Mouse (Mus musculus): ENCODE measurements around the gene Ccser1. TPM values are rescaled to one million over a fixed set of nuclear protein-coding genes. Genes with fewer than 3 reads are reported as not detected.
"Not testable (repeated sequence)": the region's sequence is repeated elsewhere in the genome, so short reads cannot be mapped to it uniquely, and the experiment has no call there.

Gene Ccser1
- polyA plus RNA-seq, 1 experiment from 2014 or later = 14.3 TPM

- no peak overlapping the region for H3K4me2 ChIP-seq
- H3K9me3 ChIP-seq = no peaks in the 10 kb centered on the region
- ATAC-seq (ENCODE audit: insufficient number of reproducible peaks, insufficient read depth, low FRiP score, low TSS enrichment, low read depth) = no peak
- no peak overlapping the region for H3K9ac ChIP-seq (replicated peaks)
- no peaks in the 10 kb centered on the region for H3K4me1 ChIP-seq (replicated peaks)
- no peaks in the 10 kb centered on the region for H3K36me3 ChIP-seq
- no peaks in the 10 kb centered on the region for H3K27me3 ChIP-seq
- WGBS = 84% methylated on average over 7 of the region's 7 CpGs
- no peak overlapping the region for H3K27ac ChIP-seq
- H3K4me3 ChIP-seq (replicated peaks) = no peak overlapping the region
These were observed 72.8 kb downstream of the Ccser1 start for GRCm38 (mm10) chr6:61252912-61253311.

DNA sequence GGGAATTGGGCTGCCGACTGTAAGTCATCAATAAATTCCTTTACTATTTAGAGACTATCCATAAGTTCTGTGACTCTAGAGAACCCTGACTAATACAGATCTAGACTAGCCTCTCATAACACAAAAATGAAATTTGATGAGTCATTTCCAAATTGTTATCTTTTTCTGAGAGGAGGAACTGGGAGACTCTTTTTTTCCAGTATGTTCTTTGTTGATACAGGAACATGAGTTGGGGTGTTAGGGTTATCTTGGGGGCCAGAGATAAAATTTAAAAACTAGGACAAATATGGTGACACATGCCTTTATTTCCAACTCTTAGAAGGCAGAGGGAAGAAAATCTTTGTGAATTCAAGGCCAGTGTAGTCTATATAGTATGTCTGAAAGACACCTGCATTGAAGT, 75.8 kb downstream of the Ccser1 start:
- not testable (repeated sequence) for H3K9me3 ChIP-seq; H3K4me2 ChIP-seq; H3K9ac ChIP-seq (replicated peaks); H3K27ac ChIP-seq; H3K4me3 ChIP-seq (replicated peaks); H3K4me1 ChIP-seq (replicated peaks); H3K27me3 ChIP-seq; ATAC-seq (ENCODE audit: insufficient number of reproducible peaks, insufficient read depth, low FRiP score, low TSS enrichment, low read depth); H3K36me3 ChIP-seq
- 83% methylated on average over 1 of the region's 1 CpGs for WGBS

- Histone ChIP-seq H3K36me3 (no peaks in the 10 kb centered on the region), H3K4me1 (replicated peaks) (peaks cover 11% of the 10 kb centered on the region; the same call in 1 of the 2 replicates), H3K4me2 (no peak overlapping the region), H3K9me3 (no peaks in the 10 kb centered on the region), H3K27me3 (no peaks in the 10 kb centered on the region), H3K4me3 (replicated peaks) (no peak overlapping the region), H3K9ac (replicated peaks) (no peak overlapping the region), H3K27ac (no peak overlapping the region)
- no peak for ATAC-seq (ENCODE audit: insufficient number of reproducible peaks, insufficient read depth, low FRiP score, low TSS enrichment, low read depth)
- 52% methylated on average over 10 of the region's 10 CpGs for WGBS
These were observed 78.9 kb downstream of the Ccser1 start for GRCm38 (mm10) chr6:61258847-61259634.

GRCm38 (mm10) chr6:61261381-61261780, 81.3 kb downstream of the Ccser1 start:
- Histone ChIP-seq H3K36me3 (no peaks in the 10 kb centered on the region), H3K4me1 (replicated peaks) (peaks cover 20% of the 10 kb centered on the region), H3K9ac (replicated peaks) (no peak overlapping the region), H3K4me2 (no peak overlapping the region), H3K4me3 (replicated peaks) (no peak overlapping the region), H3K27ac (no peak overlapping the region), H3K27me3 (no peaks in the 10 kb centered on the region), H3K9me3 (no peaks in the 10 kb centered on the region)
- no peak for ATAC-seq (ENCODE audit: insufficient number of reproducible peaks, insufficient read depth, low FRiP score, low TSS enrichment, low read depth)
- 78% methylated on average over 3 of the region's 3 CpGs for WGBS

GRCm38 (mm10) chr6:61262448-61262847, 82.3 kb downstream of the Ccser1 start:
- H3K9ac ChIP-seq (replicated peaks) = no peak overlapping the region
- no peaks in the 10 kb centered on the region for H3K36me3 ChIP-seq
- no peak overlapping the region for H3K4me3 ChIP-seq (replicated peaks)
- no peak overlapping the region for H3K4me2 ChIP-seq
- no peaks in the 10 kb centered on the region for H3K9me3 ChIP-seq
- no peak for ATAC-seq (ENCODE audit: insufficient number of reproducible peaks, insufficient read depth, low FRiP score, low TSS enrichment, low read depth)
- peak overlapping the region; percentile 50; the same call in 1 of the 2 replicates for H3K27ac ChIP-seq
- H3K27me3 ChIP-seq = no peaks in the 10 kb centered on the region
- no CpG with 5 or more reads among the region's 1 CpGs for WGBS
- peaks cover 20% of the 10 kb centered on the region for H3K4me1 ChIP-seq (replicated peaks)

GRCm38 (mm10) chr6:61263291-61263690, 83.2 kb downstream of the Ccser1 start:
- WGBS = 38% methylated on average over 1 of the region's 1 CpGs
- Histone ChIP-seq H3K27ac (no peak overlapping the region), H3K9me3 (no peaks in the 10 kb centered on the region), H3K36me3 (no peaks in the 10 kb centered on the region), H3K4me3 (replicated peaks) (no peak overlapping the region), H3K9ac (replicated peaks) (no peak overlapping the region), H3K27me3 (no peaks in the 10 kb centered on the region), H3K4me2 (no peak overlapping the region), H3K4me1 (replicated peaks) (peaks cover 20% of the 10 kb centered on the region)
- no peak for ATAC-seq (ENCODE audit: insufficient number of reproducible peaks, insufficient read depth, low FRiP score, low TSS enrichment, low read depth)

- Histone ChIP-seq H3K4me3 (replicated peaks) (no peak overlapping the region), H3K4me2 (no peak overlapping the region), H3K4me1 (replicated peaks) (peaks cover 11% of the 10 kb centered on the region), H3K9ac (replicated peaks) (no peak overlapping the region), H3K9me3 (no peaks in the 10 kb centered on the region), H3K27me3 (no peaks in the 10 kb centered on the region), H3K27ac (no peak overlapping the region), H3K36me3 (no peaks in the 10 kb centered on the region)
- WGBS = 43% methylated on average over 2 of the region's 2 CpGs
- ATAC-seq (ENCODE audit: insufficient number of reproducible peaks, insufficient read depth, low FRiP score, low TSS enrichment, low read depth) = no peak
These were observed 90.9 kb downstream of the Ccser1 start for GRCm38 (mm10) chr6:61271033-61271432.

DNA sequence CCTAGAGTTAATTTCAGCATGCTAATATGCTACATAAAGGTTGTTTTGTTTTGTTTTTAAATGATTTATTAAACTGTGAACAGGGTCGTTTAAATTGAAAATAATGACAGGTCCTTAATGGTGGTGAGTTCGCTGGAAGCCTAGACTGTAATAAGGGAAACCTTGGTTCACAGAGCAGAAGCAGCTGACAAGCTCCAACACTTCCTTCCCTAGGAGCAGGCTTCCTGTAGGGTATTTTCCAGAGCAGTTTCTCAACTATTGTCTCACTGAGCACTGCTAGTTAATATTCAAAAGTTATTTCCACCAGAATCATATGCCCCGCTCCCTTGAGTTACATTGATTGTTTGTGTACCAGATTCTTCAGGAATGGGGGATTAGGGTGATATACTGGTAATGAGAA, 93.3 kb downstream of the Ccser1 start:
- Histone ChIP-seq H3K9ac (replicated peaks) (no peak overlapping the region), H3K36me3 (no peaks in the 10 kb centered on the region), H3K4me3 (replicated peaks) (no peak overlapping the region), H3K4me1 (replicated peaks) (peaks cover 11% of the 10 kb centered on the region), H3K4me2 (no peak overlapping the region), H3K27ac (no peak overlapping the region), H3K27me3 (no peaks in the 10 kb centered on the region), H3K9me3 (no peaks in the 10 kb centered on the region)
- no peak for ATAC-seq (ENCODE audit: insufficient number of reproducible peaks, insufficient read depth, low FRiP score, low TSS enrichment, low read depth)
- 65% methylated on average over 3 of the region's 3 CpGs for WGBS

DNA sequence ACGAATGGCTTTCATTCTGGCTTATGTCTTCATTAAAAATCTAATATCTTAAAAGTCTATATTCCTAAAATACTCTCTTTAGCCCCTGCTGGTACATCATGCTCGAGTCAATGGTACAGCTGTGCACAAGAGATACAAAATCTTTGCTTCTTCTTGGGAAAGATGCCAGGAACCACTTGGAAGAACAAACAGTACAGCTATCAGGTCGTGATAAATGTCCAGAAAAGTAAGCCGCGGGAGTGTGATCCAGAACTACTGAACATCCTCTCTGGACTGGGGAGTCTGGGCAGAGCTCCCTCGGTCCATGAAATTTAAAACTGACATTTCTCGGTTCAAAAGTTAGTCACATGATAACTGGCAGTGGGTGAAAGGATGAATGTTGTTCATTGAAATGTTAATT, 99.4 kb downstream of the Ccser1 start:
- H3K4me1 ChIP-seq (replicated peaks) = no peaks in the 10 kb centered on the region
- no peak for ATAC-seq (ENCODE audit: insufficient number of reproducible peaks, insufficient read depth, low FRiP score, low TSS enrichment, low read depth)
- no peak overlapping the region for H3K27ac ChIP-seq
- H3K4me3 ChIP-seq (replicated peaks) = no peak overlapping the region
- no peaks in the 10 kb centered on the region for H3K9me3 ChIP-seq
- no peaks in the 10 kb centered on the region for H3K27me3 ChIP-seq
- no peaks in the 10 kb centered on the region for H3K36me3 ChIP-seq
- H3K4me2 ChIP-seq = no peak overlapping the region
- no peak overlapping the region for H3K9ac ChIP-seq (replicated peaks)
- WGBS = 84% methylated on average over 7 of the region's 7 CpGs

GRCm38 (mm10) chr6:61292927-61293326, 112.8 kb downstream of the Ccser1 start:
- no peak for ATAC-seq (ENCODE audit: insufficient number of reproducible peaks, insufficient read depth, low FRiP score, low TSS enrichment, low read depth)
- 31% methylated on average over 3 of the region's 3 CpGs for WGBS

GRCm38 (mm10) chr6:61295535-61295934, 115.4 kb downstream of the Ccser1 start:
- Histone ChIP-seq H3K4me3 (replicated peaks) (no peak overlapping the region), H3K27ac (no peak overlapping the region), H3K9ac (replicated peaks) (no peak overlapping the region), H3K27me3 (no peaks in the 10 kb centered on the region), H3K4me1 (replicated peaks) (peaks cover 19% of the 10 kb centered on the region; the same call in 1 of the 2 replicates), H3K36me3 (no peaks in the 10 kb centered on the region), H3K4me2 (no peak overlapping the region), H3K9me3 (no peaks in the 10 kb centered on the region)
- 46% methylated on average over 4 of the region's 4 CpGs for WGBS
- ATAC-seq (ENCODE audit: insufficient number of reproducible peaks, insufficient read depth, low FRiP score, low TSS enrichment, low read depth) = no peak

More at GRCm38 (mm10) chr6:61292927-61293326, 112.8 kb downstream of the Ccser1 start:
- Histone ChIP-seq H3K9ac (replicated peaks) (no peak overlapping the region), H3K27ac (no peak overlapping the region), H3K4me3 (replicated peaks) (no peak overlapping the region), H3K27me3 (no peaks in the 10 kb centered on the region), H3K36me3 (no peaks in the 10 kb centered on the region), H3K9me3 (no peaks in the 10 kb centered on the region), H3K4me1 (replicated peaks) (peaks cover 19% of the 10 kb centered on the region; the same call in 1 of the 2 replicates), H3K4me2 (no peak overlapping the region)

All from limb, embryonic 12.5 days (tissue).